Mouse (Mus musculus) heart, adult 11 months (tissue): ENCODE results near the gene Gm45234.

Experiments
- DNase-seq: peaks from one replicate; pipeline ENCODE4 v3.0.0; 2022

Gm45234 gene

GRCm38 (mm10) chr6:124765951-124766350 is 10.1 kb upstream of the Gm45234 start:
- peak; percentile 89 for DNase-seq

GRCm38 (mm10) chr6:124759259-124759658 is 3.4 kb upstream of the Gm45234 start:
- DNase-seq, result peak; percentile 97

- DNase-seq, result peak; percentile 93
These were observed 3.0 kb upstream of the Gm45234 start for GRCm38 (mm10) chr6:124758849-124759232.

- DNase-seq, result peak; percentile 98
These were observed 2.4 kb upstream of the Gm45234 start for GRCm38 (mm10) chr6:124757909-124758848.

- peak; percentile 91 for DNase-seq
These were observed 1.6 kb upstream of the Gm45234 start for GRCm38 (mm10) chr6:124757351-124757880.

GRCm38 (mm10) chr6:124756652-124757350 is 980 bp upstream of the Gm45234 start:
- DNase-seq, result peak; percentile 99

- DNase-seq, result peak; percentile 92
These were observed 515 bp downstream of the Gm45234 start for GRCm38 (mm10) chr6:124755306-124755705.

- DNase-seq, result no peak
These were observed 2.0 kb downstream of the Gm45234 start for GRCm38 (mm10) chr6:124753861-124754260.

- no peak for DNase-seq
These were observed 5.4 kb downstream of the Gm45234 start for GRCm38 (mm10) chr6:124750405-124750804.

- peak; percentile 95 for DNase-seq
These were observed 8.9 kb downstream of the Gm45234 start for GRCm38 (mm10) chr6:124746654-124747632.

- no peak for DNase-seq
These were observed 9.6 kb downstream of the Gm45234 start for GRCm38 (mm10) chr6:124746296-124746605.

GRCm38 (mm10) chr6:124745490-124746295 is 10.1 kb downstream of the Gm45234 start:
- peak; percentile 99 for DNase-seq

- no peak for DNase-seq
These were observed 11.0 kb downstream of the Gm45234 start for GRCm38 (mm10) chr6:124744755-124745321.

- peak; percentile 94 for DNase-seq
These were observed 12.2 kb downstream of the Gm45234 start for GRCm38 (mm10) chr6:124743647-124744046.

GRCm38 (mm10) chr6:124742839-124743514 is 12.8 kb downstream of the Gm45234 start:
- peak; percentile 94 for DNase-seq

GRCm38 (mm10) chr6:124741842-124742241 is 14.0 kb downstream of the Gm45234 start:
- DNase-seq, result no peak

- DNase-seq, result peak; percentile 99
These were observed 14.7 kb downstream of the Gm45234 start, which contains the start of gene Grcc10 for GRCm38 (mm10) chr6:124740888-124741761. TSS of gene Grcc10 (minus strand) at chr6:124741374.

GRCm38 (mm10) chr6:124740211-124740887 is 15.5 kb downstream of the Gm45234 start:
- peak; percentile 97 for DNase-seq
